Mouse (Mus musculus): Measurements from ENCODE around the gene Sar1b. TPM values are rescaled to one million over a fixed set of nuclear protein-coding genes. Genes with fewer than 3 reads are reported as not detected.

Sar1b gene
- total and polyA plus RNA-seq, 2 experiments from 2014 or later, result 114 to 221 TPM

DNA sequence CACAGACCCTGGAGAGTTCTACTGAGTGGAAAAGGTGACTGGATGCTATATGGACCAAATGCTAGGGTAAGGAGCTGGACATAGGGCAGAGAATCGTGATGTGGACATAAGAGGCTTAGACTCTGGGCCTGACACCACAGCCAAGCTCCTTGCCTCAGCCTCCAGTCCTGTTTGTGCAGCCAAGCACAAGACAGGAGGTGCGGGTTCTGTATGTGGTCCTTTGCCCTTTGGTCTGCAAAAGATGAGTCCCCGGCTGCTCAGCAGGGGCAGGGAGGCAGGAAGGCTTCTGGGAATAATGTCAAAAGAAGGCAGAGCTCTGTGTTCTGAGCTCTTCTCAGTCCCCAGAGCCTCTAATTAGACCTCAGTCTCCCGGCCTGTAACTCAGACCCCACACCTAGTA lies 55.4 kb downstream of the Sar1b start:
- 85% methylated on average over 4 of the region's 4 CpGs for WGBS
- Histone ChIP-seq H3K27ac (ENCODE audit: low read depth, low read length) (no peak overlapping the region), H3K36me3 (ENCODE audit: insufficient read depth) (no peaks in the 10 kb centered on the region), H3K9ac (no peak overlapping the region), H3K4me1 (ENCODE audit: insufficient read depth) (no peaks in the 10 kb centered on the region), H3K9me3 (ENCODE audit: low read length) (no peaks in the 10 kb centered on the region), H3K4me2 (ENCODE audit: low read depth) (no peak overlapping the region), H3K27me3 (ENCODE audit: insufficient read depth, low read length) (no peaks in the 10 kb centered on the region), H3K4me3 (ENCODE audit: low read depth, low read length) (no peak overlapping the region)
- ATAC-seq (no peak), DNase-seq (no peak)
- TF ChIP-seq CTCF (IDR thresholded peaks at IDR 0.05; ENCODE audit: low read depth), result no peak

DNA sequence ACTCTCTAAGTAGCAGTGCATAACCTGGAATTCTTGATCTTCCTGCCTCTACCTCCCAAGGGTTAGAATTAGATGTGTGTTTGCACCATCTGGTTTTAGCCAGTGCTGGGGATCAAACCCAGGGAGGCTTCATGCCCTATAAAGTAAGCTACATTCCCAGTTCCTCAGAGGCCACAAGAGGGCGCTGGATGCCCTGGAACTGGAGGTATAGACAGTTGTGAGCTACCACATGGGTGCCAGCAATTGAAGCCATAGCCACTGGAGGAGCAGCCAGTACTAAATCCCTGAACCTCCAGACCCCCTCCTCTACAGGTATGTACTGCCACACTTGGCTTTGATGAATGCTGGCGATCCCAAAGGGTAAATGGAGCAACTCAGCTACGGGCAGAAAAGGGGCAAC lies 56.5 kb downstream of the Sar1b start:
- ATAC-seq (no peak), DNase-seq (peak; percentile 32)
- Histone ChIP-seq H3K36me3 (ENCODE audit: insufficient read depth) (0 out of 2 replicates have a peak, but pooled peaks cover 2% of the 10 kb centered on the region), H3K9me3 (ENCODE audit: low read length) (no peaks in the 10 kb centered on the region), H3K27me3 (ENCODE audit: insufficient read depth, low read length) (no peaks in the 10 kb centered on the region), H3K4me3 (ENCODE audit: low read depth, low read length) (no peak overlapping the region), H3K4me1 (ENCODE audit: insufficient read depth) (no peaks in the 10 kb centered on the region), H3K27ac (ENCODE audit: low read depth, low read length) (no peak overlapping the region), H3K4me2 (ENCODE audit: low read depth) (no peak overlapping the region), H3K9ac (no peak overlapping the region)
- 72% methylated on average over 3 of the region's 3 CpGs for WGBS
- peak; percentile 45 for TF ChIP-seq CTCF (IDR thresholded peaks at IDR 0.05; ENCODE audit: low read depth)

DNA sequence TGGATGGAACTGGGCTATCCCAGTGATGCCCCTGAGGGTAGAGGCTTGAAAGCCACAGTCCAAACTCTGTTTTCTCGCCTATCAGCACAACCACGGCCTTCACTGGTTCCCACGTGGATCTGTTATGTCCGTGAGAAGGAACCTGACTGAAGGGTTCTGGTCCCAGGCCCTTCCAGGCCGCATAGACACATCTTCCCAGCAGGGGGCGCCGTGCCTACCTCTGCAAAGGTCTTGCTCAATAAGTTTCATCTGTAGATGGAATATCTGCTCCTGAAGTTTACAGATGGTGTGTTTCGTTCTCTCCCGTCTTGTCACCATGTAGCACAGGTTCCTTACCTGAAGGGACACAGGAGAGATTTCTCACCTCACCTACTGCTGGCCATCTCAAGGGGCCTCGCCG lies 57.4 kb downstream of the Sar1b start:
- peak; percentile 83 for TF ChIP-seq CTCF (IDR thresholded peaks at IDR 0.05; ENCODE audit: low read depth)
- 39% methylated on average over 11 of the region's 11 CpGs for WGBS
- Histone ChIP-seq H3K27ac (ENCODE audit: low read depth, low read length) (no peak overlapping the region), H3K4me3 (ENCODE audit: low read depth, low read length) (no peak overlapping the region), H3K27me3 (ENCODE audit: insufficient read depth, low read length) (no peaks in the 10 kb centered on the region), H3K4me1 (ENCODE audit: insufficient read depth) (no peaks in the 10 kb centered on the region), H3K4me2 (ENCODE audit: low read depth) (no peak overlapping the region), H3K36me3 (ENCODE audit: insufficient read depth) (0 out of 2 replicates have a peak, but pooled peaks cover 4% of the 10 kb centered on the region), H3K9ac (no peak overlapping the region), H3K9me3 (ENCODE audit: low read length) (no peaks in the 10 kb centered on the region)
- peak; percentile 75 for DNase-seq
- no peak for ATAC-seq

DNA sequence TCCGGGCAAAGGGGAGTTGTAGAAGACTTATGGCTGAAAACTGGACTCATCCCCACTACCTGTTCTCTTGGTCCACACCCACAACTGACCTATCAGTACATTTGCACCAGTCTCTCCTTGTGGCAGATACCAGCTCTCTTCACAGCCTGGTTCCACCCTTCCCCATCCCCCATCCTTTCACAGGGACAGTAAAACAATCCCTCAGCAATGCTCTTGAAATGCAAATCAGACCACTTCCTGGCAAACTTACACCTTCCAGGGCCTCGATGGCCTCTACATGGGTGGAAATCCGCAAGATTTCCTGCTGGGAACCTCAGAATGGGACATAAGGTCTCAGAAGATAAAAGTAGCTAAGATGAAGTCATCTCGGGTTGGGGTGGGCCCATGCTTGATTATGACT lies 59.2 kb downstream of the Sar1b start:
- Histone ChIP-seq H3K9ac (no peak overlapping the region), H3K27me3 (ENCODE audit: insufficient read depth, low read length) (no peaks in the 10 kb centered on the region), H3K4me2 (ENCODE audit: low read depth) (no peak overlapping the region), H3K4me1 (ENCODE audit: insufficient read depth) (no peaks in the 10 kb centered on the region), H3K27ac (ENCODE audit: low read depth, low read length) (no peak overlapping the region), H3K36me3 (ENCODE audit: insufficient read depth) (0 out of 2 replicates have a peak, but pooled peaks cover 4% of the 10 kb centered on the region), H3K9me3 (ENCODE audit: low read length) (no peaks in the 10 kb centered on the region), H3K4me3 (ENCODE audit: low read depth, low read length) (no peak overlapping the region)
- ATAC-seq (no peak), DNase-seq (no peak)
- WGBS, result 44% methylated on average over 4 of the region's 4 CpGs
- no peak for TF ChIP-seq CTCF (IDR thresholded peaks at IDR 0.05; ENCODE audit: low read depth)

DNA sequence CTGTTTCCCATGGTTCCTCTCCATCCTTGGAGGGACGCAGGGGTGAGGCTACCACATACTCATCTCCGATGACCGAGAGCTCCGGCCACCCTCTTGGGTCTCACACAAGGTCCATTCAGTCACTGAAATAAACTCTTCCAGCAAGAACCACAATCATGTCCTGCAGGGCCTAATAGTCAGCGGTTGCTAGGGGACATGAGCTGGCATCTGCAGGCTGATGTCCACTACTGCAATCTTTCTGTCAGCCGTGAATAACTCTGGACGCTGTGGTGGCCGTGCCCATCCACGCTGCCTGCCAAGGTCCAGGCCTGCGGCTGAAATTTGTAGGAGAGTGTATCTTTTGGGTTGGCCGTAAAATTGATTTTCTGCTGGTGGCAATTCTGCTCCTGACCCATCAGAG lies 59.8 kb downstream of the Sar1b start:
- Histone ChIP-seq H3K27ac (ENCODE audit: low read depth, low read length) (no peak overlapping the region), H3K36me3 (ENCODE audit: insufficient read depth) (0 out of 2 replicates have a peak, but pooled peaks cover 4% of the 10 kb centered on the region), H3K27me3 (ENCODE audit: insufficient read depth, low read length) (no peaks in the 10 kb centered on the region), H3K9me3 (ENCODE audit: low read length) (no peaks in the 10 kb centered on the region), H3K4me1 (ENCODE audit: insufficient read depth) (no peaks in the 10 kb centered on the region), H3K4me3 (ENCODE audit: low read depth, low read length) (no peak overlapping the region), H3K9ac (no peak overlapping the region), H3K4me2 (ENCODE audit: low read depth) (no peak overlapping the region)
- DNase-seq (no peak), ATAC-seq (peak; percentile 23; the same call in 1 of the 2 replicates)
- no peak for TF ChIP-seq CTCF (IDR thresholded peaks at IDR 0.05; ENCODE audit: low read depth)
- WGBS, result 71% methylated on average over 11 of the region's 11 CpGs

DNA sequence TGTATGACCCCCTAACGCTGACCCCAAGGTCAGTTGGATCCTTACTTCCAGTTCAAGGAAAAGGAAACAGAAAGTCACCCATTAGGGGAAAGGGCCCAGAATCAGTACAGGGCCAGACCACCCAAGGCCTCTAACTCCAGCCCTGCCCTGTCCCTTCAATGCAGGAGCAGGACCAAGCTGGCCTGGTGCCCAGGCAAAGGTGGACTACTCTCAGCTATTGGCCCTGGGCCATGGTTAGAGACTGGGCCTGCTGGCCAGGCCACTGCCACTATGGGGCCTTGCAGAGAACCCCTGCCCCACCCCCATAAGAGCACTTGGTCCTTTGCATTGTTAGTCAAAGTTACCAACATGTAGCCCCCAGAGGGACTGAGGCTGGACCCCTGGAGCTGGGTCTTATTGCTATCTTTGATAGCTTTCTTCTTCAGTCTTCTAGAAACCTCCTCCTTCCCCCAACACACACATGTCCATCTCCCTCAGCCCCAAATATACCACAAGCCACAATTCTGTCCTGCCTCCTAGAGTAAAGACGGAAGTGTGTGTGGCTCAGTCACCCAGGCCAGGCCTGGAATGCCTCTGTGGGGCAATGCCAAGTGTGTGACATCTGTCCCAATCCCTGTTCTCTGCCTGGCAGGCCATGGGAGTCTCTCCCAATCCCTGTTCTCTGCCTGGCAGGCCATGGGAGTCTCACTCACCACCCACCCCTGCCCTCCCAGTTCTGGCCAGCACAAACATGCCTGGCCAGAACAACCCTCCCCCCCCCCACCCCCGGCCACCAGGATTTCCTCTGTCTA lies 60.7 kb downstream of the Sar1b start:
- H3K36me3 ChIP-seq (ENCODE audit: insufficient read depth), result 0 out of 2 replicates have a peak, but pooled peaks cover 4% of the 10 kb centered on the region
- H3K9ac ChIP-seq, result no peak overlapping the region
- H3K4me3 ChIP-seq (ENCODE audit: low read depth, low read length), result no peak overlapping the region
- ATAC-seq, result no peak
- no peak overlapping the region for H3K27ac ChIP-seq (ENCODE audit: low read depth, low read length)
- H3K4me2 ChIP-seq (ENCODE audit: low read depth), result no peak overlapping the region
- no peak for TF ChIP-seq CTCF (IDR thresholded peaks at IDR 0.05; ENCODE audit: low read depth)
- H3K27me3 ChIP-seq (ENCODE audit: insufficient read depth, low read length), result no peaks in the 10 kb centered on the region
- DNase-seq, result no peak
- 88% methylated on average over 3 of the region's 3 CpGs for WGBS
- no peaks in the 10 kb centered on the region for H3K4me1 ChIP-seq (ENCODE audit: insufficient read depth)
- H3K9me3 ChIP-seq (ENCODE audit: low read length), result no peaks in the 10 kb centered on the region

GRCm38 (mm10) chr11:51824867-51825424 lies 61.5 kb downstream of the Sar1b start:
- DNase-seq (no peak), ATAC-seq (no peak)
- Histone ChIP-seq H3K36me3 (ENCODE audit: insufficient read depth) (0 out of 2 replicates have a peak, but pooled peaks cover 4% of the 10 kb centered on the region), H3K4me2 (ENCODE audit: low read depth) (no peak overlapping the region), H3K4me1 (ENCODE audit: insufficient read depth) (no peaks in the 10 kb centered on the region), H3K9ac (no peak overlapping the region), H3K4me3 (ENCODE audit: low read depth, low read length) (no peak overlapping the region), H3K9me3 (ENCODE audit: low read length) (no peaks in the 10 kb centered on the region), H3K27ac (ENCODE audit: low read depth, low read length) (no peak overlapping the region), H3K27me3 (ENCODE audit: insufficient read depth, low read length) (no peaks in the 10 kb centered on the region)
- no peak for TF ChIP-seq CTCF (IDR thresholded peaks at IDR 0.05; ENCODE audit: low read depth)
- 94% methylated on average over 19 of the region's 19 CpGs for WGBS

Measured in forebrain, postnatal 0 days (tissue).